Mouse (Mus musculus): ENCODE data around the gene Mapk10.

GRCm38 (mm10) chr5:103115571-103115970 is 95.6 kb downstream of the Mapk10 start:
- TF ChIP-seq CTCF (conservative IDR thresholded peaks at IDR 0.05; ENCODE audit: low read length) (no peak), POU5F1 (IDR thresholded peaks at IDR 0.05; ENCODE audit: borderline replicate concordance, low read length) (no peak), NANOG (IDR thresholded peaks at IDR 0.05; ENCODE audit: borderline replicate concordance, low read length) (no peak)
